Mouse (Mus musculus) kidney, embryonic 16.5 days (tissue): Measurements from ENCODE around the gene Slitrk5. TPM values are rescaled to one million over a fixed set of nuclear protein-coding genes. Genes with fewer than 3 reads are reported as not detected.
"Not testable (repeated sequence)": the region's sequence is repeated elsewhere in the genome, so short reads cannot be mapped to it uniquely, and the experiment has no call there.

ENCODE experiments used
- ATAC-seq: fragments of 200-750 bp; cut with Nextera tagmentation; 2 replicates; pipeline ENCODE4 v1.8.0; 2017; ENCODE audit warnings: moderate TSS enrichment; ENCODE audit not compliant: low FRiP score, low TSS enrichment
- H3K27ac ChIP-seq: fragments of 300-500 bp; sonication (generic); 2 replicates; pipeline ENCODE4 v1.5.1; 2014; ENCODE audit warnings: low read length
- H3K27me3 ChIP-seq: fragments of 300-500 bp; sonication (generic); 2 replicates; pipeline ENCODE4 v1.6.1; 2014; ENCODE audit warnings: low read length, control low read depth, mixed read lengths; ENCODE audit not compliant: insufficient read depth
- H3K36me3 ChIP-seq: fragments of 300-500 bp; sonication (generic); 2 replicates; pipeline ENCODE4 v1.6.1; 2014; ENCODE audit warnings: low read length, control low read depth, mixed read lengths; ENCODE audit not compliant: insufficient read depth
- H3K4me1 ChIP-seq: fragments of 300-500 bp; sonication (generic); 2 replicates; pipeline ENCODE4 v1.6.1; 2014; ENCODE audit warnings: low read length, control low read depth, mixed read lengths; ENCODE audit not compliant: insufficient read depth
- H3K4me2 ChIP-seq: fragments of 300-500 bp; sonication (generic); replicated peaks from 2 replicates; pipeline ENCODE4 v1.6.1; 2014; ENCODE audit warnings: low read depth, low read length
- H3K4me3 ChIP-seq: fragments of 300-500 bp; sonication (generic); 2 replicates; pipeline ENCODE4 v1.5.1; 2014; ENCODE audit warnings: mild to moderate bottlenecking, low read length
- H3K9ac ChIP-seq: fragments of 300-500 bp; sonication (generic); replicated peaks from 2 replicates; pipeline ENCODE4 v1.6.1; 2014; ENCODE audit warnings: low read length
- H3K9me3 ChIP-seq: fragments of 300-500 bp; sonication (generic); 2 replicates; pipeline ENCODE4 v1.6.1; 2016; ENCODE audit warnings: low read length, control low read depth
- WGBS: fragments of 180-500 bp; shearing (Covaris S2); extraction: QIAGEN DNeasy Blood & Tissue Kit; methylation state at CpG from one replicate; pipeline ENCODE4 v1.1.7; 2014; 5-methylcytosine and 5-hydroxymethylcytosine counted together
- polyA plus RNA-seq: library from polyadenylated mRNA; unstranded; fragments of >200 nt; fragmentation: Nextera tagmentation; extraction: Ambion mirVana; gene quantifications from 2 replicates; pipeline ENCODE4 v1.2.1, GENCODE M21; 2015

The Slitrk5 gene
- polyA plus RNA-seq, 1 experiment from 2014 or later = 0.62 TPM

DNA sequence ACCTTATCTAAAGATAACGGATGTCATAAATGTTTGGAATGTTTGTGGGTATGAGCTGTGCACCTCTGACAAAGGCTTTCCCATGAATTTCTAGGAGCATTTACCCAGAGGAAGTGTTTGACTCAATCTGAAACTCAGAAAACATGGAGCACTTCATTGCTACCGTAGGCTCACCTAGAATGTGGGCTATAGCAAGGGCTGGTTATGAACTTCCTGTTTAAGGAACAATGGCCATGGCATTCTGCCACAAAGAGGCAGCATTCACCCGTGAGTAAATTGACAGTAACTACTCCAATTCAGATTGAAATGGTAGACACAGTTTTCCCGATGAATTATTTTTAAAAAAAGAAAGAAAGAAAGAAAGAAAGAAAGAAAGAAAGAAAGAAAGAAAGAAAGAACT lies 8.6 kb downstream of the Slitrk5 start:
- Histone ChIP-seq H3K9me3 (no peaks in the 10 kb centered on the region), H3K9ac (no peak overlapping the region), H3K4me1 (peaks cover 5% of the 10 kb centered on the region), H3K36me3 (no peaks in the 10 kb centered on the region), H3K4me2 (no peak overlapping the region), H3K27me3 (peaks cover 35% of the 10 kb centered on the region), H3K4me3 (no peak overlapping the region), H3K27ac (no peak overlapping the region)
- WGBS = 78% methylated on average over 4 of the region's 4 CpGs
- no peak for ATAC-seq

DNA sequence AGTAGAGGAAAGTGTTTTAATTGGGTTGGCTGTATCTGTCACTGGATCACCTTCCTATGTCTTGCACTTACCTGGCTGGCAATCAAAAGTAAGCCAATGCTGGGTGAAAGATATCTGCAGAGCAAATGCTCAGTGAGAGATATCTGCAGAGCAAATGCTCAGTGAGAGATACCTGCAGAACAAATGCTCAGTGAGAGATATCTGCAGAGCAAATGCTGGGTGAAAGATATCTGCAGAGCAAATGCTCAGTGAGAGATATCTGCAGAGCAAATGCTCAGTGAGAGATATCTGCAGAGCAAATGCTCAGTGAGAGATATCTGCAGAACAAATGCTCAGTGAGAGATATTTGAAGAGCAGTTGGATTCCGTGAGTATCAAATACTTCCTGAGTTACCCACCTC lies 15.2 kb downstream of the Slitrk5 start:
- H3K4me1 ChIP-seq, ATAC-seq, H3K4me2 ChIP-seq, H3K9ac ChIP-seq, H3K27ac ChIP-seq, H3K36me3 ChIP-seq, H3K9me3 ChIP-seq, H3K4me3 ChIP-seq, H3K27me3 ChIP-seq: not testable (repeated sequence)
- WGBS = 57% methylated on average over 1 of the region's 1 CpGs

DNA sequence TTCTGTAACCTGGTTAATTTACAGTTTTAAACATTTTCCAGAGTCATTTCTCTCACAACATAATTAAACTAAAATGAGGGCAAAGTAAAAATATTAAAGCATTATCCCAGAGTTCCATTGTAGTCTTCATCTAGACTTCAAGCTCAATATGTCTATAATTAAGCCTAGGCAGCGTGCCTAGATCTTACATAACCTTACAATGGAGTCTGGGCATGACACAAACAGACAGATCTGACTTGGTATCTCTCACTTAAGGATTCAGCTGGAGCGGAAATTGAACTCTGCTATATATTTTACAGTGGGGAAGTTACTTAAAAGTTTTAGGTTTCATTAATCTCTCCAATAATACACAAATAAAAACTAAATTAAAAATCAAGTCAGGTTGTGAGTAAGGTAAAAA lies 54.9 kb downstream of the Slitrk5 start:
- Histone ChIP-seq H3K36me3 (no peaks in the 10 kb centered on the region), H3K27me3 (no peaks in the 10 kb centered on the region), H3K9me3 (no peaks in the 10 kb centered on the region), H3K27ac (no peak overlapping the region), H3K4me1 (no peaks in the 10 kb centered on the region), H3K9ac (no peak overlapping the region), H3K4me3 (no peak overlapping the region), H3K4me2 (no peak overlapping the region)
- no peak for ATAC-seq
- WGBS = 75% methylated on average over 2 of the region's 2 CpGs
